In the genomic region with DNA sequence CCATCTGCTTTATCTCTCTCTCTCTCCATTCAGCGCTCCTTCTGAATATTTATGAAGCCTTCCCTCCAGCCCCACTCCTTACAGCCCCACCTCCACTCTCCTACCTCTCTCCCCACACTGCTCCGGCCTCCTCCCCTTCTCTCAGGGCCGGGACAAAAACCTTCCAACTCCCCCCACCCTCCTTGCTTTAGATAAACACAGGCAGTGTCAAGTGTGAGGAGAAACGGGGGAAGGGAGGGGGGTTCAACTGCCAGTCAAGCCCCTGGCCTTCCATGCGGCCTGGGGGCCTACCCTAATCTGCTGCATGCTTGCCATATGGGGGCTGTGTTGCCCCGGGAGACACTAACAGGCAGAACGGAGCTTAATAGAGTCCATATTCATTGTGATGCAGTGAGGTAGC, we compare ENCODE assay signal across 9 mouse cellular contexts. TPM values are rescaled to one million over a fixed set of nuclear protein-coding genes. Genes with fewer than 3 reads are reported as not detected.
DNase-seq lines count a peak whose midpoint lies in the region; ATAC-seq and TF ChIP-seq lines count a peak whose summit lies in the region.
"Had no signal": no experiment of that assay in that cellular context is flagged by ENCODE, and none has a peak within 500 bp of the region (broad histone marks: within the 10 kb centered on the region; RNA-seq: fewer than 3 reads in every experiment).

No protein-coding gene starts in this region.

- no peaks in the 10 kb centered on the region for H3K36me3 ChIP-seq in kidney, postnatal 0 days (ENCODE audit: insufficient read depth, low read length)
- H3K36me3 ChIP-seq in hindbrain, embryonic 12.5 days: peaks cover 5% of the 10 kb centered on the region; the same call in 1 of the 2 replicates
- no peaks in the 10 kb centered on the region for H3K36me3 ChIP-seq in neural tube, embryonic 13.5 days

- no peak; the same call in 1 of the 2 replicates for ATAC-seq in kidney, postnatal 0 days (replicated peaks; ENCODE audit: low FRiP score, low read depth)
- peak; percentile 95 for ATAC-seq in hindbrain, embryonic 12.5 days (ENCODE audit: low FRiP score)
- peak; percentile 92 for ATAC-seq in neural tube, embryonic 13.5 days (ENCODE audit: low read depth)

- H3K9me3 ChIP-seq in kidney, postnatal 0 days (replicated peaks; ENCODE audit: low read length): no peaks in the 10 kb centered on the region
- no peaks in the 10 kb centered on the region for H3K9me3 ChIP-seq in hindbrain, embryonic 12.5 days (replicated peaks)
- no peaks in the 10 kb centered on the region for H3K9me3 ChIP-seq in neural tube, embryonic 13.5 days

- WGBS in kidney, postnatal 0 days: 9% methylated on average over 7 of the region's 7 CpGs
- 2% methylated on average over 7 of the region's 7 CpGs for WGBS in hindbrain, embryonic 12.5 days
- WGBS in neural tube, embryonic 13.5 days: under 1% methylated on average over 7 of the region's 7 CpGs
- WGBS in lung, adult 2 months: 17% methylated on average over 7 of the region's 7 CpGs

- DNase-seq in kidney, postnatal 0 days (ENCODE audit: low spot score): peak; percentile 67
- DNase-seq in kidney, adult 9 months: no peak
- peak; percentile 72 for DNase-seq in embryo, embryonic 11.5 days (ENCODE audit: low read depth, low spot score)
- no peak for DNase-seq in ovary, adult 18-20 months (ENCODE audit: low spot score)
- DNase-seq in lung, adult 2 months: no peak
- no peak for DNase-seq in adrenal gland, postnatal 25 days
- DNase-seq: kidney, postnatal 36 days had no signal

- no peak overlapping the region for H3K27ac ChIP-seq in kidney, postnatal 0 days
- H3K27ac ChIP-seq in hindbrain, embryonic 12.5 days: peak overlapping the region; percentile 91
- peak overlapping the region; percentile 91 for H3K27ac ChIP-seq in neural tube, embryonic 13.5 days (replicated peaks)

- TF ChIP-seq POLR2A in lung, adult 2 months (IDR thresholded peaks at IDR 0.05; ENCODE audit: borderline replicate concordance, extremely low read depth, low read depth, low read length): no peak

- H3K4me1 ChIP-seq in kidney, postnatal 0 days (replicated peaks; ENCODE audit: insufficient read depth, low read length): peaks cover 31% of the 10 kb centered on the region
- peaks cover 85% of the 10 kb centered on the region for H3K4me1 ChIP-seq in hindbrain, embryonic 12.5 days
- peaks cover 95% of the 10 kb centered on the region for H3K4me1 ChIP-seq in neural tube, embryonic 13.5 days (replicated peaks)
- H3K4me1 ChIP-seq in lung, adult 2 months (ENCODE audit: control insufficient read depth, insufficient read depth, low read length): no peaks in the 10 kb centered on the region

- H3K9ac ChIP-seq in kidney, postnatal 0 days (ENCODE audit: low read depth, low read length): 0 out of 2 replicates have a peak overlapping the region, but pooled peaks have one; percentile 10
- peak overlapping the region; percentile 39; the same call in 1 of the 2 replicates for H3K9ac ChIP-seq in hindbrain, embryonic 12.5 days
- peak overlapping the region; percentile 66 for H3K9ac ChIP-seq in neural tube, embryonic 13.5 days

- H3K4me2 ChIP-seq in kidney, postnatal 0 days (ENCODE audit: low read length): peak overlapping the region; percentile 48
- peak overlapping the region; percentile 47 for H3K4me2 ChIP-seq in hindbrain, embryonic 12.5 days (replicated peaks)
- H3K4me2 ChIP-seq in neural tube, embryonic 13.5 days: peak overlapping the region; percentile 62

- H3K27me3 ChIP-seq in kidney, postnatal 0 days (ENCODE audit: insufficient read depth, low read length): no peaks in the 10 kb centered on the region
- H3K27me3 ChIP-seq in hindbrain, embryonic 12.5 days: no peaks in the 10 kb centered on the region
- no peaks in the 10 kb centered on the region for H3K27me3 ChIP-seq in neural tube, embryonic 13.5 days

- TF ChIP-seq CTCF in kidney, postnatal 0 days (IDR thresholded peaks at IDR 0.05; ENCODE audit: low read depth): no peak
- no peak for TF ChIP-seq CTCF in lung, adult 2 months (IDR thresholded peaks at IDR 0.05; ENCODE audit: insufficient read depth, low read length)

- H3K4me3 ChIP-seq in kidney, postnatal 0 days (replicated peaks; ENCODE audit: low read depth, low read length): 0 out of 2 replicates have a peak overlapping the region, but pooled peaks have one; percentile 6
- H3K4me3 ChIP-seq in hindbrain, embryonic 12.5 days: peak overlapping the region; percentile 22
- peak overlapping the region; percentile 27 for H3K4me3 ChIP-seq in neural tube, embryonic 13.5 days
- no peak overlapping the region for H3K4me3 ChIP-seq in lung, adult 2 months (replicated peaks; ENCODE audit: extremely low read depth, low read depth, low read length)

RNA-seq across cellular contexts. Expression of gene Boc, which starts 27.9 kb away (rescaled TPM):
- 13.4 and 13.5 TPM in 2 replicates for polyA plus RNA-seq in kidney, postnatal 0 days (2015; fragmentation: Nextera tagmentation; extraction: Ambion mirVana)
- polyA plus RNA-seq in hindbrain, embryonic 12.5 days (2016; fragmentation: Nextera tagmentation; extraction: Ambion mirVana): 35.5 and 37.5 TPM in 2 replicates
- polyA plus RNA-seq in neural tube, embryonic 13.5 days (2015; fragmentation: Nextera tagmentation; extraction: Ambion mirVana): 11.5 and 14.4 TPM in 2 replicates
- polyA plus RNA-seq in lung, adult 2 months (2012; rRNA removed): 22.2 and 23.4 TPM in 2 replicates
- total RNA-seq in adrenal gland, postnatal 25 days (2021): 55.9 and 68.4 TPM in 2 replicates

Comparison
In these comparisons a context has a peak if more than half of its experiments do, and no peak if none do; other contexts are left out.
1. DNase-seq: peak in kidney, postnatal 0 days (single experiment) and embryo, embryonic 11.5 days (single experiment); none in kidney, adult 9 months (single experiment), ovary, adult 18-20 months (single experiment), lung, adult 2 months (single experiment) and adrenal gland, postnatal 25 days (single experiment).
2. H3K9ac ChIP-seq: peak in every context shown above with its lines; median percentile 66 in neural tube, embryonic 13.5 days; 39 in hindbrain, embryonic 12.5 days; 10 in kidney, postnatal 0 days.
3. Peak in every context shown above with its lines, with median percentiles within 50 percentile points of each other: H3K4me2 ChIP-seq.